Mouse (Mus musculus) neural tube, embryonic 12.5 days (tissue): ENCODE data around the gene Adam12. TPM values are rescaled to one million over a fixed set of nuclear protein-coding genes. Genes with fewer than 3 reads are reported as not detected.

Experiments
- ATAC-seq: fragments of 200-750 bp; cut with Nextera tagmentation; 2 replicates; pipeline ENCODE4 v1.8.0; 2017; ENCODE audit warnings: low read depth, mild to moderate bottlenecking, moderate TSS enrichment, moderate library complexity; ENCODE audit not compliant: low FRiP score
- H3K27ac ChIP-seq: fragments of 300-500 bp; sonication (generic); 2 replicates; pipeline ENCODE4 v1.5.1; 2016
- H3K27me3 ChIP-seq: fragments of 300-500 bp; sonication (generic); replicated peaks from 2 replicates; pipeline ENCODE4 v1.6.1; 2016; ENCODE audit warnings: mild to moderate bottlenecking
- H3K36me3 ChIP-seq: fragments of 300-500 bp; sonication (generic); 2 replicates; pipeline ENCODE4 v1.6.1; 2016; ENCODE audit warnings: mild to moderate bottlenecking
- H3K4me1 ChIP-seq: fragments of 300-500 bp; sonication (generic); 2 replicates; pipeline ENCODE4 v1.6.1; 2016
- H3K4me2 ChIP-seq: fragments of 300-500 bp; sonication (generic); replicated peaks from 2 replicates; pipeline ENCODE4 v1.6.1; 2016; ENCODE audit warnings: mild to moderate bottlenecking
- H3K4me3 ChIP-seq: fragments of 300-500 bp; sonication (generic); 2 replicates; pipeline ENCODE4 v1.5.1; 2016
- H3K9ac ChIP-seq: fragments of 300-500 bp; sonication (generic); 2 replicates; pipeline ENCODE4 v1.6.1; 2016; ENCODE audit warnings: mild to moderate bottlenecking
- H3K9me3 ChIP-seq: fragments of 300-500 bp; sonication (generic); 2 replicates; pipeline ENCODE4 v1.6.1; 2016; ENCODE audit warnings: mild to moderate bottlenecking
- WGBS: fragments of 180-500 bp; shearing (Covaris S2); methylation state at CpG from one replicate; pipeline ENCODE4 v1.1.7; 2016; 5-methylcytosine and 5-hydroxymethylcytosine counted together
- polyA plus RNA-seq: library from polyadenylated mRNA; unstranded; fragments of >200 nt; fragmentation: Nextera tagmentation; extraction: Ambion mirVana; gene quantifications from 2 replicates; pipeline ENCODE4 v1.2.1, GENCODE M21; 2016

Gene Adam12
- polyA plus RNA-seq, 1 experiment from 2014 or later = 3.9 TPM

GRCm38 (mm10) chr7:133931481-133931880 lies 300.5 kb downstream of the Adam12 start:
- no peak for ATAC-seq
- Histone ChIP-seq H3K4me3 (no peak overlapping the region), H3K4me1 (peaks cover 7% of the 10 kb centered on the region; the same call in 1 of the 2 replicates), H3K27ac (no peak overlapping the region), H3K9me3 (no peaks in the 10 kb centered on the region), H3K36me3 (no peaks in the 10 kb centered on the region), H3K9ac (no peak overlapping the region), H3K4me2 (no peak overlapping the region), H3K27me3 (no peaks in the 10 kb centered on the region)
- 94% methylated on average over 11 of the region's 11 CpGs for WGBS

- no peak overlapping the region for H3K27ac ChIP-seq
- no peaks in the 10 kb centered on the region for H3K9me3 ChIP-seq
- peaks cover 7% of the 10 kb centered on the region; the same call in 1 of the 2 replicates for H3K4me1 ChIP-seq
- no peak overlapping the region for H3K9ac ChIP-seq
- no peaks in the 10 kb centered on the region for H3K36me3 ChIP-seq
- ATAC-seq = no peak
- H3K4me3 ChIP-seq = no peak overlapping the region
- 81% methylated on average over 3 of the region's 3 CpGs for WGBS
- no peaks in the 10 kb centered on the region for H3K27me3 ChIP-seq
- H3K4me2 ChIP-seq = no peak overlapping the region
Measured at GRCm38 (mm10) chr7:133928981-133929380, 303.0 kb downstream of the Adam12 start.

GRCm38 (mm10) chr7:133925771-133926170 lies 306.2 kb downstream of the Adam12 start:
- Histone ChIP-seq H3K4me2 (no peak overlapping the region), H3K27ac (no peak overlapping the region), H3K36me3 (no peaks in the 10 kb centered on the region), H3K9me3 (no peaks in the 10 kb centered on the region), H3K4me1 (peaks cover 7% of the 10 kb centered on the region; the same call in 1 of the 2 replicates), H3K4me3 (no peak overlapping the region), H3K9ac (no peak overlapping the region), H3K27me3 (no peaks in the 10 kb centered on the region)
- 40% methylated on average over 2 of the region's 2 CpGs for WGBS
- ATAC-seq = no peak

- Histone ChIP-seq H3K27ac (no peak overlapping the region), H3K9me3 (no peaks in the 10 kb centered on the region), H3K4me3 (no peak overlapping the region), H3K9ac (no peak overlapping the region), H3K4me2 (no peak overlapping the region), H3K27me3 (no peaks in the 10 kb centered on the region), H3K36me3 (no peaks in the 10 kb centered on the region), H3K4me1 (peaks cover 7% of the 10 kb centered on the region; the same call in 1 of the 2 replicates)
- WGBS = 79% methylated on average over 6 of the region's 6 CpGs
- ATAC-seq = no peak
Measured at GRCm38 (mm10) chr7:133923994-133924393, 308.0 kb downstream of the Adam12 start.

- 92% methylated on average over 4 of the region's 4 CpGs for WGBS
- H3K4me1 ChIP-seq = no peaks in the 10 kb centered on the region
- no peaks in the 10 kb centered on the region for H3K9me3 ChIP-seq
- H3K4me3 ChIP-seq = no peak overlapping the region
- no peak overlapping the region for H3K4me2 ChIP-seq
- ATAC-seq = no peak
- H3K27me3 ChIP-seq = no peaks in the 10 kb centered on the region
- no peak overlapping the region for H3K27ac ChIP-seq
- H3K9ac ChIP-seq = no peak overlapping the region
- H3K36me3 ChIP-seq = no peaks in the 10 kb centered on the region
Measured at GRCm38 (mm10) chr7:133921291-133921690, 310.7 kb downstream of the Adam12 start.

- H3K4me3 ChIP-seq = no peak overlapping the region
- H3K27me3 ChIP-seq = no peaks in the 10 kb centered on the region
- WGBS = 87% methylated on average over 7 of the region's 7 CpGs
- no peak overlapping the region for H3K4me2 ChIP-seq
- ATAC-seq = no peak
- no peak overlapping the region for H3K27ac ChIP-seq
- H3K9me3 ChIP-seq = no peaks in the 10 kb centered on the region
- no peak overlapping the region for H3K9ac ChIP-seq
- no peaks in the 10 kb centered on the region for H3K36me3 ChIP-seq
- H3K4me1 ChIP-seq = no peaks in the 10 kb centered on the region
Measured at GRCm38 (mm10) chr7:133920724-133921123, 311.2 kb downstream of the Adam12 start.

GRCm38 (mm10) chr7:133919918-133920317 lies 312.0 kb downstream of the Adam12 start:
- Histone ChIP-seq H3K27me3 (no peaks in the 10 kb centered on the region), H3K4me3 (no peak overlapping the region), H3K4me1 (no peaks in the 10 kb centered on the region), H3K9me3 (no peaks in the 10 kb centered on the region), H3K4me2 (no peak overlapping the region), H3K9ac (no peak overlapping the region), H3K27ac (no peak overlapping the region), H3K36me3 (no peaks in the 10 kb centered on the region)
- WGBS = 93% methylated on average over 5 of the region's 5 CpGs
- ATAC-seq = no peak

GRCm38 (mm10) chr7:133919306-133919705 lies 312.6 kb downstream of the Adam12 start:
- Histone ChIP-seq H3K4me3 (no peak overlapping the region), H3K27ac (no peak overlapping the region), H3K27me3 (no peaks in the 10 kb centered on the region), H3K4me2 (no peak overlapping the region), H3K36me3 (no peaks in the 10 kb centered on the region), H3K4me1 (no peaks in the 10 kb centered on the region), H3K9ac (no peak overlapping the region), H3K9me3 (no peaks in the 10 kb centered on the region)
- no peak for ATAC-seq
- 54% methylated on average over 5 of the region's 5 CpGs for WGBS

GRCm38 (mm10) chr7:133916230-133916629 lies 315.7 kb downstream of the Adam12 start:
- 88% methylated on average over 9 of the region's 9 CpGs for WGBS
- Histone ChIP-seq H3K9me3 (no peaks in the 10 kb centered on the region), H3K36me3 (no peaks in the 10 kb centered on the region), H3K4me1 (no peaks in the 10 kb centered on the region), H3K9ac (no peak overlapping the region), H3K4me3 (no peak overlapping the region), H3K4me2 (no peak overlapping the region), H3K27me3 (no peaks in the 10 kb centered on the region), H3K27ac (no peak overlapping the region)
- no peak for ATAC-seq

GRCm38 (mm10) chr7:133911881-133912280 lies 320.1 kb downstream of the Adam12 start:
- Histone ChIP-seq H3K36me3 (no peaks in the 10 kb centered on the region), H3K4me3 (no peak overlapping the region), H3K4me2 (no peak overlapping the region), H3K4me1 (0 out of 2 replicates have a peak, but pooled peaks cover 3% of the 10 kb centered on the region), H3K9me3 (no peaks in the 10 kb centered on the region), H3K9ac (no peak overlapping the region), H3K27ac (no peak overlapping the region), H3K27me3 (no peaks in the 10 kb centered on the region)
- WGBS = 91% methylated on average over 3 of the region's 3 CpGs
- ATAC-seq = no peak

GRCm38 (mm10) chr7:133909833-133910375 lies 322.0 kb downstream of the Adam12 start:
- 0 out of 2 replicates have a peak, but pooled peaks cover 4% of the 10 kb centered on the region for H3K9me3 ChIP-seq
- H3K36me3 ChIP-seq = no peaks in the 10 kb centered on the region
- peak; percentile 48; the same call in 1 of the 2 replicates for ATAC-seq
- no peak overlapping the region for H3K4me3 ChIP-seq
- no peak overlapping the region for H3K9ac ChIP-seq
- 0 out of 2 replicates have a peak, but pooled peaks cover 3% of the 10 kb centered on the region for H3K4me1 ChIP-seq
- no peak overlapping the region for H3K27ac ChIP-seq
- H3K4me2 ChIP-seq = no peak overlapping the region
- H3K27me3 ChIP-seq = no peaks in the 10 kb centered on the region
- 19% methylated on average over 7 of the region's 7 CpGs for WGBS

GRCm38 (mm10) chr7:133908966-133909365 lies 323.0 kb downstream of the Adam12 start:
- Histone ChIP-seq H3K4me3 (no peak overlapping the region), H3K9ac (no peak overlapping the region), H3K36me3 (no peaks in the 10 kb centered on the region), H3K4me2 (no peak overlapping the region), H3K27me3 (no peaks in the 10 kb centered on the region), H3K9me3 (0 out of 2 replicates have a peak, but pooled peaks cover 4% of the 10 kb centered on the region), H3K4me1 (0 out of 2 replicates have a peak, but pooled peaks cover 3% of the 10 kb centered on the region), H3K27ac (no peak overlapping the region)
- WGBS = 92% methylated on average over 4 of the region's 4 CpGs
- no peak for ATAC-seq

- Histone ChIP-seq H3K27ac (no peak overlapping the region), H3K27me3 (no peaks in the 10 kb centered on the region), H3K4me2 (no peak overlapping the region), H3K36me3 (no peaks in the 10 kb centered on the region), H3K9me3 (no peaks in the 10 kb centered on the region), H3K9ac (no peak overlapping the region), H3K4me1 (no peaks in the 10 kb centered on the region), H3K4me3 (no peak overlapping the region)
- 85% methylated on average over 4 of the region's 4 CpGs for WGBS
- ATAC-seq = no peak
Measured at GRCm38 (mm10) chr7:133899391-133899790, 332.6 kb downstream of the Adam12 start.
